Mouse (Mus musculus): ENCODE measurements around the gene Fam133b.

DNA sequence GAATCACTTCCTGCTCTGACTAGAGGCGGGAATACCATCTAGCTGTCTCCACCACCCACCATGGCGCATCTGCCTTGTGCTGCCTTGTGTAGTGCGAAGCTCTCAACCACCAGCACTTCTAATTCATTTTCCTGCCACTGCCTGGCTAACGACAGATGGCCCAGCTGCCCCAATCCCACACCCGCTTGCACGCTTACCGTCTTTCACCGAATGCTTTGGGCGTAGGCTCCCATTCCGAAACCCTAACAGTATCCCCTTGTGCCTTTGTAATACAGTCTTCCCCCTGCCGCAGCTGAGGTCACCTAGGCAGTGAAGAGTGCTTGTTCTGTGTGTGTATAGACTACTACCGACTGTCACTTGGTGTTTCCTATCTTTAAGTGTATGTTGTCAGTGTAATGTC lies 21.9 kb upstream of the Fam133b start:
- TF ChIP-seq GATA1 (IDR thresholded peaks at IDR 0.05; ENCODE audit: borderline replicate concordance, low read length) (no peak), FLI1 (IDR thresholded peaks at IDR 0.05; ENCODE audit: low read length) (no peak)
